Mouse (Mus musculus): ENCODE data around the gene Slc39a3. TPM values are rescaled to one million over a fixed set of nuclear protein-coding genes. Genes with fewer than 3 reads are reported as not detected.
"Not testable (repeated sequence)": the region's sequence is repeated elsewhere in the genome, so short reads cannot be mapped to it uniquely, and the experiment has no call there.

Gene Slc39a3
- total and polyA plus RNA-seq, 3 experiments = 13.9 to 20.5 (median 14.4) TPM

GRCm38 (mm10) chr10:80990406-80990805, 46.8 kb downstream of the Slc39a3 start:
- Histone ChIP-seq H3K27me3 (ENCODE audit: control insufficient read depth, insufficient read depth, low read length) (no peaks in the 10 kb centered on the region), H3K9ac (ENCODE audit: low read depth, low read length) (no peak overlapping the region), H3K79me2 (replicated peaks; ENCODE audit: control insufficient read depth, insufficient read depth, low read length) (no peaks in the 10 kb centered on the region), H3K36me3 (ENCODE audit: control insufficient read depth, insufficient read depth, low read length) (no peaks in the 10 kb centered on the region), H3K4me3 (no peak overlapping the region), H3K4me1 (ENCODE audit: control insufficient read depth, insufficient read depth, low read length) (peaks cover 6% of the 10 kb centered on the region), H3K27ac (no peak overlapping the region)
- 80% methylated on average over 7 of the region's 7 CpGs for WGBS
- TF ChIP-seq CTCF (IDR thresholded peaks at IDR 0.05) (no peak), EP300 (IDR thresholded peaks at IDR 0.05; ENCODE audit: insufficient read depth, low read depth, low read length) (no peak), POLR2A (IDR thresholded peaks at IDR 0.05; ENCODE audit: insufficient read depth, low read depth, low read length) (no peak)
- no peak for DNase-seq
- intact Hi-C loops (cut with DNase I) = loop anchor here (2.0 kb wide), 1 partner anchor 32 kb away; no protein-coding TSS in a partner anchor

GRCm38 (mm10) chr10:80989854-80990253, 47.4 kb downstream of the Slc39a3 start:
- WGBS = 51% methylated on average over 4 of the region's 4 CpGs
- not testable (repeated sequence) for H3K27me3 ChIP-seq (ENCODE audit: control insufficient read depth, insufficient read depth, low read length); H3K36me3 ChIP-seq (ENCODE audit: control insufficient read depth, insufficient read depth, low read length)

GRCm38 (mm10) chr10:80989446-80989845, 47.8 kb downstream of the Slc39a3 start:
- H3K27me3 ChIP-seq (ENCODE audit: control insufficient read depth, insufficient read depth, low read length) = no peaks in the 10 kb centered on the region
- no peak overlapping the region for H3K4me3 ChIP-seq
- no peak overlapping the region for H3K9ac ChIP-seq (ENCODE audit: low read depth, low read length)
- intact Hi-C loops (cut with DNase I) = no loop called here
- H3K36me3 ChIP-seq (ENCODE audit: control insufficient read depth, insufficient read depth, low read length) = no peaks in the 10 kb centered on the region
- H3K79me2 ChIP-seq (replicated peaks; ENCODE audit: control insufficient read depth, insufficient read depth, low read length) = no peaks in the 10 kb centered on the region
- no peak for DNase-seq
- H3K4me1 ChIP-seq (ENCODE audit: control insufficient read depth, insufficient read depth, low read length) = peaks cover 6% of the 10 kb centered on the region
- no peak for TF ChIP-seq CTCF (IDR thresholded peaks at IDR 0.05)
- TF ChIP-seq POLR2A (IDR thresholded peaks at IDR 0.05; ENCODE audit: insufficient read depth, low read depth, low read length) = no peak
- no peak for TF ChIP-seq EP300 (IDR thresholded peaks at IDR 0.05; ENCODE audit: insufficient read depth, low read depth, low read length)
- H3K27ac ChIP-seq = no peak overlapping the region
- 59% methylated on average over 6 of the region's 6 CpGs for WGBS

More at GRCm38 (mm10) chr10:80989854-80990253, 47.4 kb downstream of the Slc39a3 start:
- not testable (repeated sequence) for H3K79me2 ChIP-seq (replicated peaks; ENCODE audit: control insufficient read depth, insufficient read depth, low read length); H3K4me3 ChIP-seq; H3K9ac ChIP-seq (ENCODE audit: low read depth, low read length); H3K27ac ChIP-seq; DNase-seq; H3K4me1 ChIP-seq (ENCODE audit: control insufficient read depth, insufficient read depth, low read length)
- intact Hi-C loops (cut with DNase I) = loop anchor here (2.0 kb wide), 1 partner anchor 31 kb away; no protein-coding TSS in a partner anchor

GRCm38 (mm10) chr10:80987709-80988441, 49.4 kb downstream of the Slc39a3 start:
- WGBS = 10% methylated on average over 10 of the region's 10 CpGs
- Histone ChIP-seq H3K36me3 (ENCODE audit: control insufficient read depth, insufficient read depth, low read length) (no peaks in the 10 kb centered on the region), H3K79me2 (replicated peaks; ENCODE audit: control insufficient read depth, insufficient read depth, low read length) (no peaks in the 10 kb centered on the region), H3K27me3 (ENCODE audit: control insufficient read depth, insufficient read depth, low read length) (no peaks in the 10 kb centered on the region), H3K9ac (ENCODE audit: low read depth, low read length) (no peak overlapping the region), H3K4me3 (no peak overlapping the region), H3K27ac (peak overlapping the region; percentile 3), H3K4me1 (ENCODE audit: control insufficient read depth, insufficient read depth, low read length) (peaks cover 6% of the 10 kb centered on the region)
- TF ChIP-seq EP300 (IDR thresholded peaks at IDR 0.05; ENCODE audit: insufficient read depth, low read depth, low read length) = peak; percentile 97
- TF ChIP-seq CTCF (IDR thresholded peaks at IDR 0.05) = peak; percentile 99
- no peak for TF ChIP-seq POLR2A (IDR thresholded peaks at IDR 0.05; ENCODE audit: insufficient read depth, low read depth, low read length)
- peak; percentile 88 to 89 for DNase-seq
- intact Hi-C loops (cut with DNase I) = loop anchor here (1.0 kb wide), 1 partner anchor 60 kb away; no protein-coding TSS in a partner anchor

GRCm38 (mm10) chr10:80986754-80987153, 50.5 kb downstream of the Slc39a3 start:
- Histone ChIP-seq H3K27me3 (ENCODE audit: control insufficient read depth, insufficient read depth, low read length) (no peaks in the 10 kb centered on the region), H3K4me3 (no peak overlapping the region), H3K36me3 (ENCODE audit: control insufficient read depth, insufficient read depth, low read length) (no peaks in the 10 kb centered on the region), H3K4me1 (ENCODE audit: control insufficient read depth, insufficient read depth, low read length) (peaks cover 6% of the 10 kb centered on the region), H3K79me2 (replicated peaks; ENCODE audit: control insufficient read depth, insufficient read depth, low read length) (no peaks in the 10 kb centered on the region), H3K27ac (no peak overlapping the region), H3K9ac (ENCODE audit: low read depth, low read length) (no peak overlapping the region)
- peak; percentile 54 to 71 for DNase-seq
- intact Hi-C loops (cut with DNase I) = no loop called here
- TF ChIP-seq CTCF (IDR thresholded peaks at IDR 0.05) = no peak
- TF ChIP-seq EP300 (IDR thresholded peaks at IDR 0.05; ENCODE audit: insufficient read depth, low read depth, low read length) = 0 out of 2 replicates have a peak, but pooled peaks have one; percentile 39
- WGBS = 46% methylated on average over 6 of the region's 6 CpGs

GRCm38 (mm10) chr10:80985970-80986701, 51.1 kb downstream of the Slc39a3 start:
- H3K79me2 ChIP-seq (replicated peaks; ENCODE audit: control insufficient read depth, insufficient read depth, low read length) = no peaks in the 10 kb centered on the region
- H3K9ac ChIP-seq (ENCODE audit: low read depth, low read length) = peak overlapping the region; percentile 27
- no peak for DNase-seq
- peak overlapping the region; percentile 46 for H3K4me3 ChIP-seq
- H3K27me3 ChIP-seq (ENCODE audit: control insufficient read depth, insufficient read depth, low read length) = no peaks in the 10 kb centered on the region
- H3K36me3 ChIP-seq (ENCODE audit: control insufficient read depth, insufficient read depth, low read length) = no peaks in the 10 kb centered on the region
- no peak overlapping the region for H3K27ac ChIP-seq
- peaks cover 6% of the 10 kb centered on the region for H3K4me1 ChIP-seq (ENCODE audit: control insufficient read depth, insufficient read depth, low read length)
- 23% methylated on average over 13 of the region's 13 CpGs for WGBS
- TF ChIP-seq EP300 (IDR thresholded peaks at IDR 0.05; ENCODE audit: insufficient read depth, low read depth, low read length) (no peak), CTCF (IDR thresholded peaks at IDR 0.05) (no peak), POLR2A (IDR thresholded peaks at IDR 0.05; ENCODE audit: insufficient read depth, low read depth, low read length) (no peak)
- intact Hi-C loops (cut with DNase I) = no loop called here
